Mouse (Mus musculus) thymus, postnatal 25 days (tissue): ENCODE results near the gene Pdap1.
A peak's percentile ranks its signal among the peaks of the same experiment; 100 is the strongest.
"Not testable (repeated sequence)": the region's sequence is repeated elsewhere in the genome, so short reads cannot be mapped to it uniquely, and the experiment has no call there.

ENCODE experiments used
- DNase-seq: peaks from one replicate; pipeline ENCODE4 v3.0.0; 2022

Gene Pdap1

GRCm38 (mm10) chr5:145139571-145140519 is at the start of gene Pdap1, which contains the start of gene Bud31:
Gene Pdap1 (minus strand): TSS chr5:145140238.
Gene Bud31 (plus strand): TSS chr5:145140362.
- peak; percentile 95 for DNase-seq

DNA sequence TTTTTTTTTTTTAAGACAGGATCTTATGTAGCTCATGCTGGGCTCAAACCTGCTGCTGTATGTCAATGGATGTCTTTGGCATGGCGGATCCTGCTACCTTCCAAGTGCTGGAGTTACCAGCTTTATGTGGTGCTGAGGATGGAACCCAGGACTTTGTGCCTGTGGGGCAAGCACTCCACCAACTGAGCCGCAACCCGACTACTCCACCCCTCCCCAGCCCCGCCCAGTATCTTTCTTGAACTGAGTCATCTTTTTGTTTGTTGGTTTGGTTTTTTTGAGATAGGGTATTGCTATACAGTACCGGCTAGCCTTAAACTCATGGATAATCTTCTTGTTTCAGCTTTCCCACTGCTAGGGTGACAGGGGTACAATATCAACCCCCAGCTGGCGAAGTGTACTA is 49.4 kb upstream of the Pdap1 start:
- no peak for DNase-seq

- DNase-seq = no peak
These were observed 45.2 kb upstream of the Pdap1 start for GRCm38 (mm10) chr5:145185244-145185643.

GRCm38 (mm10) chr5:145178461-145178980 is 38.5 kb upstream of the Pdap1 start:
- DNase-seq = no peak

GRCm38 (mm10) chr5:145167306-145167661 is 27.2 kb upstream of the Pdap1 start:
- no peak for DNase-seq

DNA sequence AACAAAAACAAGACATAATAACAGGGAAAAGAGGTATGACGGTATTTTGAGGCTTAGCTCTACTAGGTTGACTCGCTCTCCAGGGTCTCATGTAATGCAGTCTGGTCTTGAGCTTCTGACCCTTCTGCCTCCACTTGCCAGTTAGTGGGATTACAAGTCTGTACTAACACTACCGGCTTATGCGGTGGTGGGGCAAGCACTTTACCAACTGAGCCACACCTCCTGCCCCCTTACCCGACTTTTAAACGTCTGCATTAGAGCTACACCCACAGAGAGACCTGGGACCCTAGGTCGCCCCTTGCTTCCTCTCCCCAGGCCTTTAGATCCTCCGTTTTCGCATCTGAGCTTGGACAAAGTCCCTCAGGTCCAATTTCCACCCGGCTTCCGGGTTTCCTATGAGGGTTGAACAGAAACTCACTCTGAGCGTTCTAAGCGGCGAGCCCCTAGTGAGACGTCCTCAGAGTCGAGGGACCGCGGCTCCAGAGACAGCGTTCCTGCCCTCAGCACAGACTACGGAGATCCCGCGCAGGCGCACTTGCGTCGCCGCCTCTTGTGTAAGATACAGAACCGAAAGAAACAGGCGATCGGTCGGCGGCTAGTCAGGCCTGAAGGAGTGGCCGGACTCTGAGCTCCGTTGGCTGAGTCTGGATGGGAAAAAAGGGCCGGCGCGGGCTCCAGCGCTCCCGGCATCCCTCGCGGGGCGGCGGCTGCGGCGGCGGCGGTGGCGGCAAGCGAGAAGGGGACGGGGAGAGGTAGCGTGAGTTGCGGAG is 26.7 kb upstream of the Pdap1 start, which contains the start of the genes Ptcd1 and Cpsf4:
Gene Ptcd1, minus strand, starts transcription at position 573 of the 770 bp plus-strand sequence.
Gene Cpsf4, plus strand, starts transcription at position 678 of the 770 bp plus-strand sequence.
- peak; percentile 98 for DNase-seq

DNA sequence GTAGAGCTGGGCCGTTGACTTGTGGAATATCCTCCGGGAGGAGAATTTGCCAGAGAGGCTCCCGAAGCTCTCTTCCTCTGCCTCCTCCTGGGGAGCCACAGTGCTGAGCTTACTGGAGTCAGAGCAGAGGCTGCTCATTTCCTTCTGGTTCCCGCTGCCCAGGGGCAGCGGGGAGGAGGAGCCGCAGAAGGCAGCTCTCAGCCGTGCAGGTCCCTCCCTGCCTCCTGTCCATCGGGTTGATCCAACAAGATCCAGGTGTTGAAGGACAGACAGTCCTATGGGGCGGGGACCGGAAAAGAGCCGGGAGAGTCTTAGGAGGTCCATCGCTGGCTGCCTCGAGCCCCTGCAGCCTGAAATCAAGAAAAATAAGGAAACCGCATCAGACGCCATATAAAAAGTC is 25.1 kb upstream of the Pdap1 start:
- DNase-seq = no peak

GRCm38 (mm10) chr5:145164710-145165109 is 24.7 kb upstream of the Pdap1 start:
- DNase-seq = no peak

DNA sequence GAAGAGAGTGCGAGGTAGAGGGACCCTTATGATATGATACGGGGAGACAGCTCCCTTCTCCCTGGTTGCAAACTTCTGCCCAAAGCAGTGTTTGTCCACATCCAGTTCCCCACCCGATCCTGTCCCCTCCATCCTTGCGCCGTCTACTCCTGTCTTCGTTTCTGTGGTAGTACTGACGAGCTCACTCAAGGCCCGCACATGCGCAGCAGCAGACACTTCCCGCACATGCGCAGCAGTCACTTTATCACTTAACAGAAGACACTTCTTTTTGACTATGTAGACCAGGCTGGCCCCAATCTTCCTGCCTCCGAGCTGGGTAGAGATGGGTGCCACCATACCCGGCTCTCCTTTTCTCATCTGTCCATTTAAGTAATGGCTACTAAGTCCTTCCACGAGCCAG is 21.3 kb upstream of the Pdap1 start:
- DNase-seq = no peak

- no peak for DNase-seq
These were observed 12.7 kb upstream of the Pdap1 start for GRCm38 (mm10) chr5:145152690-145153089.

GRCm38 (mm10) chr5:145149294-145149693 is 9.3 kb upstream of the Pdap1 start:
- no peak for DNase-seq

DNA sequence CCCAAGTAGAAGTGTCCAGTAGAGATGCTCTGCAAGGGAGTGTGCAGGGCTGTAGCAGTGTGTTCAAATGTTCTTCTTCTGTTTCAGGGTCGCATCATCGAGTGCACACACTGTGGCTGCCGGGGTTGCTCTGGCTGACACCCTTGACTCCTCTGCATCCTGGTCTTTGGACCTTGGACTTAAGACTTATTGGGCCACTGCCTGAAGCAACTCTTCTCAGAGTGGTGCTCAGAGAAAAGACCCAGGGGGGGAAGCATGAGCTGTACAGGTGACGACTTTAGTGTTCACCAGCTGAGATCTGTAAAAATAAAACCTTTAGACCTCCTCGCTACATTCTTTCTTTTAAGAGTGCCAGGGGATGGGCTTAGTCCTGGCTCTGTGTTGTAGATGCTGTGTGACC is 7.7 kb upstream of the Pdap1 start:
- DNase-seq = no peak

GRCm38 (mm10) chr5:145140611-145141010 is 573 bp upstream of the Pdap1 start:
- peak; percentile 19 for DNase-seq

DNA sequence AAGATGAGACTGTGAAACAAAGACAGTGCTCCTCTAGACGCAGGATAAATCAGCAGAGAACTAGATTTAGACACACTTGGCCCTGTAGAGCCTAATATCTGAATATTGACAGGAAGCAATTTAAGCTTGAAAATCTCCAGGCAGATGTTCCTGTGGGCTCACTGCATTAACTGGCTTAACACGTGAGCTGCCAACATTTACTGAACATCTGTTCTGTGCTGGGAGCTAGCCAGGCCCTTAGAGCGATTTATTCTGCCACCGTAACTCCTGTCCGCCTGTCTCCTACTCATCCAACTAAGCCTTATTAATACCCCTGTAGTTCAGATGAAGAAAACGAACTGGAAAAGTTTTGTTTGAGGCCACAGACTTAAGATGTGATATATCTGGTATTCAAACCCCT is 1.2 kb downstream of the Pdap1 start:
- no peak for DNase-seq

DNA sequence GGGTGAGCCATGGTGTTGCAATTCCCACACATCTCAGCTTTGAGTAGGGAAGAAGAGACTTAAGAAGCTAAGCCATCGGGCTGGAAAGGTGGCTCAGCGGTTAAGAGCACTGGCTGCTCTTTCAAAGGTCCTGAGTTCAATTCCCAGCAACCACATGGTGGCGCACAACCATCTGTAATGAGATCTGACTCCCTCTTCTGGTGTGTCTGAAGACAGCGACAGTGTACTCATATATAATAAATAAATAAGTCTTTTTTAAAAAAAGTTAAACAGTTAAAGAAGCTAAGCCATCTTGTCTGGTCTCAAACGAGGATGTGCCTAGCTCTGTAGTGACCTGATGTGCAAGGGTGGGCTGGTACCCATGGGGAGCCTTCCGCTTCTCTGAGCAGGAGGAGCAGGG is 6.8 kb downstream of the Pdap1 start:
- not testable (repeated sequence) for DNase-seq

- no peak for DNase-seq
These were observed 9.0 kb downstream of the Pdap1 start for GRCm38 (mm10) chr5:145130995-145131394.

GRCm38 (mm10) chr5:145130191-145130590 is 9.8 kb downstream of the Pdap1 start:
- DNase-seq = no peak

DNA sequence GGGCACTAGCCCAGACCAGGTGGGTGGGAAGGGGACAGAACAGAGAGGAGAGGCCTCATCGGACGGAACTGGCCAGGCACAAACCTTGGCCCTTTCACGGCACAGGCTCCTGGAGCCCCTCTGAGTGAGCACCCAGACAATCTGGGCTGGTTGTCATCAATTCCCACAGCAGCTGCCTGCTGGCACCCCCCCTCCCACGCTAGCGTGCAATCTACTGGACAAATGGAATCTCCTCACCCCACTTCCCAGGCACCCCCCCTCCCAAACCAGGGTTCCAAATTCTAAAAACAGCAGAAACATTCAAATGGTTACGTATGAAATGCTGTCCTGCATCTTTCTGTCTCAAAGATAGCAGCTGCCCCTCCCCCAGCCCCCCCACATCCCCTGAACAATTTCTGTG is 10.3 kb downstream of the Pdap1 start:
- not testable (repeated sequence) for DNase-seq

GRCm38 (mm10) chr5:145129124-145129523 is 10.9 kb downstream of the Pdap1 start:
- no peak for DNase-seq

DNA sequence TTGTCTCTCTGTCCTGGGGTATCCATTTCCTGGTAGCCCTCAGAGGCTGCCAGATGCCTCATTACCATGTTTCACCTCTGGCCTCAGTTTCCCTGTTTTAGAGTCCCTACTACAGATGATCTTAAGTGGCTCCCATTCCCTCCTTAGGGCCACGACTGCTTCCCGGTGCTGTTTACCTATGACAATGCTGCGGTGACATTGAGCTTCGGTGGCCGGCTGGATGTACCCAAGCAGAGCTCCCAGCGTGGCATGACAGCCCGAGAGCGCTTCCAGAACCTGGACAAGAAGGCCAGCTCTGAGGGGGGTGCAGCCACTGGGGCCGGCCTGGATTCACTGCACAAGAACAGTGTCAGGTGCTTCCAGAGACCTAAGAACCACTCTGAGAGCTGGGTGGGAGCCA is 13.5 kb downstream of the Pdap1 start:
- no peak for DNase-seq

GRCm38 (mm10) chr5:145123396-145123795 is 16.6 kb downstream of the Pdap1 start:
- DNase-seq = no peak

- no peak for DNase-seq
These were observed 19.1 kb downstream of the Pdap1 start for GRCm38 (mm10) chr5:145120921-145121320.

- DNase-seq = no peak
These were observed 20.7 kb downstream of the Pdap1 start for GRCm38 (mm10) chr5:145119385-145119784.
